Mouse (Mus musculus): Measurements from ENCODE around the gene Ltbp4.

DNA sequence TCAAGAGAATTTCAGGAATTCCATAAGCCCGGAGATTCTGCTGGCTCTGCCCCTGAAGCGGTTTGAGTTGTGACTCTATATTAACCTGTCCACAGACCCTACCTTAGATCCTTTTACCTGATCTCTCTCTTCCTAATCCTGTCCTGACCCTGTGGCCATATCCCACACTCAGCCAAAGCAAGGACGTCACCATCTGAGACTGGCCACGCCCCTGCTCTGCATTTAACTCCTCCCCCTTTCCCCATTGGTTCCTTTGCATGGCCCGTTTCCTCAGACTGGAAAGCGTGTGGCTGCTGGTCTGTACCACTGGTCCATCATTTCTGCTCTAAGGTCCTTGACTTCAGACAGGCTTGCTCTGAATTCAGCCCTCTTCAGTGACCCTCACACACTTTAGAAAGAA, 8.0 kb upstream of the Ltbp4 start:
- TF ChIP-seq CTCF (IDR thresholded peaks at IDR 0.05; ENCODE audit: borderline replicate concordance, insufficient read depth, low read depth, low read length), result no peak
- TF ChIP-seq POLR2A (IDR thresholded peaks at IDR 0.05; ENCODE audit: borderline replicate concordance, insufficient read depth, low read length), result no peak

Measured in cerebellum, adult 2 months (tissue).